Mouse (Mus musculus) CH12.LX (cell line): ENCODE measurements around the gene Ptbp1. TPM values are rescaled to one million over a fixed set of nuclear protein-coding genes. Genes with fewer than 3 reads are reported as not detected.

Experiments
- DNase-seq: peaks from one replicate; pipeline ENCODE4 v3.0.0-alpha.2; 2013; ENCODE audit errors: extremely low read depth
- H3K27ac ChIP-seq: 2 replicates; pipeline ENCODE4 v1.5.1; 2012; ENCODE audit warnings: low read depth, mild to moderate bottlenecking, control low read depth, moderate library complexity; ENCODE audit not compliant: insufficient read depth
- H3K27me3 ChIP-seq: replicated peaks from 2 replicates; pipeline ENCODE3; 2012; ENCODE audit warnings: inconsistent platforms
- H3K36me3 ChIP-seq, 2 experiments: replicated peaks in 1 of 2; 2 replicates each; pipeline versions ENCODE3 to v1.6.1; 2012; ENCODE audit warnings: inconsistent platforms in 1 of 2, low read length in 1 of 2, mild to moderate bottlenecking in 1 of 2, mixed read lengths in 1 of 2, moderate library complexity in 1 of 2; ENCODE audit not compliant: control insufficient read depth in 1 of 2, insufficient read depth in 1 of 2
- H3K4me1 ChIP-seq, 2 experiments: 2 replicates each; pipeline ENCODE4 v1.6.1; 2012; ENCODE audit warnings: inconsistent platforms in 1 of 2, moderate library complexity in 1 of 2; ENCODE audit not compliant: insufficient read depth in 2 of 2, control insufficient read depth in 1 of 2
- H3K4me2 ChIP-seq: 2 replicates; pipeline ENCODE4 v1.6.1; 2012; ENCODE audit warnings: low read depth, mild to moderate bottlenecking, control low read depth; ENCODE audit not compliant: poor library complexity, insufficient read depth, severe bottlenecking
- H3K4me3 ChIP-seq, 3 experiments: fragments of 150-350 bp in 1 of 3; sonication (generic) in 1 of 3; replicated peaks in 1 of 3; 2 replicates each; pipeline versions ENCODE3 to v1.5.1; 2011 to 2012; ENCODE audit warnings: low read depth in 2 of 3, low read length in 2 of 3, mild to moderate bottlenecking in 2 of 3, moderate library complexity in 2 of 3, control low read depth in 1 of 3, improper control_type of control experiment in 1 of 3, inconsistent platforms in 1 of 3, mixed read lengths in 1 of 3; ENCODE audit not compliant: poor library complexity in 1 of 3
- H3K79me2 ChIP-seq: replicated peaks from 2 replicates; pipeline ENCODE4 v1.6.1; 2012; ENCODE audit warnings: mild to moderate bottlenecking, moderate library complexity; ENCODE audit not compliant: control insufficient read depth, poor library complexity, insufficient read depth, severe bottlenecking; ENCODE audit errors: extremely low read depth
- H3K9ac ChIP-seq: 2 replicates; pipeline ENCODE4 v1.6.1; 2012; ENCODE audit warnings: low read depth, mild to moderate bottlenecking, control low read depth, moderate library complexity; ENCODE audit not compliant: insufficient read depth
- H3K9me3 ChIP-seq: replicated peaks from 2 replicates; pipeline ENCODE3; 2012; ENCODE audit warnings: low read length, inconsistent platforms, mixed read lengths
- BHLHE40 ChIP-seq: IDR thresholded peaks from 2 replicates; pipeline ENCODE4 v1.6.1; 2011; ENCODE audit warnings: mild to moderate bottlenecking, low read depth, low read length, improper control_type of control experiment
- CHD1 ChIP-seq: IDR thresholded peaks from 2 replicates; pipeline ENCODE4 v1.6.1; 2012; ENCODE audit warnings: low read depth, low read length, improper control_type of control experiment, inconsistent platforms
- CHD2 ChIP-seq: IDR thresholded peaks from 2 replicates; pipeline ENCODE4 v1.6.1; 2011; ENCODE audit warnings: low read length, improper control_type of control experiment
- CTCF ChIP-seq, 2 experiments: IDR thresholded peaks in 1 of 2; conservative IDR thresholded peaks in 1 of 2; 2 replicates each; pipeline ENCODE4 v1.5.1; 2011 to 2012; ENCODE audit warnings: low read depth in 2 of 2, low read length in 2 of 2, improper control_type of control experiment in 1 of 2, inconsistent platforms in 1 of 2, mild to moderate bottlenecking in 1 of 2, moderate library complexity in 1 of 2
- E2F4 ChIP-seq: IDR thresholded peaks from 2 replicates; pipeline ENCODE4 v1.6.1; 2011; ENCODE audit warnings: low read depth, low read length, improper control_type of control experiment; ENCODE audit not compliant: insufficient replicate concordance
- EP300 ChIP-seq: IDR thresholded peaks from 2 replicates; pipeline ENCODE4 v1.6.1; 2011; ENCODE audit warnings: low read length, improper control_type of control experiment
- IRF4 ChIP-seq: IDR thresholded peaks from 2 replicates; pipeline ENCODE4 v1.6.1; 2014; ENCODE audit warnings: low read depth, mild to moderate bottlenecking, inconsistent platforms, low read length, improper control_type of control experiment
- JUN ChIP-seq: IDR thresholded peaks from 2 replicates; pipeline ENCODE4 v1.6.1; 2011; ENCODE audit warnings: low read depth, mild to moderate bottlenecking, low read length, improper control_type of control experiment, moderate library complexity; ENCODE audit not compliant: insufficient read depth
- JUND ChIP-seq: conservative IDR thresholded peaks from 2 replicates; pipeline ENCODE4 v1.6.1; 2011; ENCODE audit warnings: low read depth, low read length, improper control_type of control experiment
- KAT2A ChIP-seq: IDR thresholded peaks from 2 replicates; pipeline ENCODE4 v1.6.1; 2012; ENCODE audit warnings: low read length, improper control_type of control experiment, inconsistent platforms; ENCODE audit not compliant: insufficient replicate concordance
- MAX ChIP-seq: IDR thresholded peaks from 2 replicates; pipeline ENCODE4 v1.6.1; 2011; ENCODE audit warnings: low read length, improper control_type of control experiment
- MXI1 ChIP-seq: IDR thresholded peaks from 2 replicates; pipeline ENCODE4 v1.6.1; 2011; ENCODE audit warnings: mild to moderate bottlenecking, low read depth, low read length, improper control_type of control experiment
- MYC ChIP-seq: IDR thresholded peaks from 2 replicates; pipeline ENCODE4 v1.6.1; 2011; ENCODE audit warnings: low read depth, mild to moderate bottlenecking, improper control_type of control experiment, low read length
- NELFE ChIP-seq: IDR thresholded peaks from 2 replicates; pipeline ENCODE4 v1.6.1; 2011; ENCODE audit warnings: low read depth, low read length, improper control_type of control experiment
- POLR2A ChIP-seq: IDR thresholded peaks from 2 replicates; pipeline ENCODE4 v1.6.1; 2011; ENCODE audit warnings: low read depth, mild to moderate bottlenecking, improper control_type of control experiment, low read length
- RAD21 ChIP-seq: IDR thresholded peaks from 2 replicates; pipeline ENCODE4 v1.6.1; 2011; ENCODE audit warnings: low read depth, mild to moderate bottlenecking, low read length, improper control_type of control experiment, moderate library complexity
- SMC3 ChIP-seq: IDR thresholded peaks from 2 replicates; pipeline ENCODE4 v1.6.1; 2011; ENCODE audit warnings: low read depth, low read length, improper control_type of control experiment
- TCF12 ChIP-seq: IDR thresholded peaks from 2 replicates; pipeline ENCODE4 v1.6.1; 2014; ENCODE audit warnings: low read depth, mild to moderate bottlenecking, inconsistent platforms, low read length, improper control_type of control experiment
- USF2 ChIP-seq: conservative IDR thresholded peaks from 2 replicates; pipeline ENCODE4 v1.6.1; 2011; ENCODE audit warnings: low read depth, low read length, improper control_type of control experiment
- ZKSCAN1 ChIP-seq: IDR thresholded peaks from 2 replicates; pipeline ENCODE4 v1.6.1; 2012; ENCODE audit warnings: low read depth, inconsistent platforms, low read length, improper control_type of control experiment, borderline replicate concordance
- ZNF384 ChIP-seq: IDR thresholded peaks from 2 replicates; pipeline ENCODE4 v1.6.1; 2012; ENCODE audit warnings: low read depth, low read length, improper control_type of control experiment, inconsistent platforms
- dilution Hi-C: fragments of 300-500 bp; cut with MboI; formaldehyde crosslinking; loops from 2 replicates; pipeline ENCODE4 v1.14.3; 2020; ENCODE audit warnings: low sequenced_read_pairs; ENCODE audit not compliant: extremely low pct_unique_long_range_greater_than_20kb, extremely low pct_ligation_motif_present
- in situ Hi-C: fragments of 300-500 bp; cut with MboI; formaldehyde crosslinking; loops from 3 replicates; pipeline ENCODE4 v1.14.3; 2019; ENCODE audit warnings: low sequenced_read_pairs, low pct_ligation_motif_present, low pct_unique_long_range_greater_than_20kb, mixed read lengths
- polyA plus RNA-seq: library from polyadenylated mRNA; unstranded; fragments of >175 nt; gene quantifications from 2 replicates; pipeline ENCODE4 v1.2.1, GENCODE M21; 2012; ENCODE audit warnings: low read depth; ENCODE audit not compliant: insufficient read length
- total RNA-seq, 2 experiments: library from RNA; depleted of rRNA; stranded (reverse); fragments of 300-350 nt in 1 of 2; fragments of >200 nt in 1 of 2; gene quantifications; 2 replicates each; pipeline ENCODE4 v1.2.3; 2012 to 2014

Ptbp1 gene
- total and polyA plus RNA-seq, 3 experiments, result 252 to 497 (median 284) TPM

- H3K4me2 ChIP-seq, result no peak within 1 kb of the TSS
These were observed 33.4 kb upstream of the Ptbp1 start, which contains the start of gene Misp for GRCm38 (mm10) chr10:79820782-79821181. TSS of gene Misp (plus strand) at chr10:79820989.

GRCm38 (mm10) chr10:79821731-79822130 is 32.5 kb upstream of the Ptbp1 start:
- H3K4me2 ChIP-seq, result no peak overlapping the region
- no peak for DNase-seq
- dilution Hi-C loops, result no loop called here
- peaks cover 2 to 5% of the 10 kb centered on the region in 2 experiments; a peak in 2 of 4 replicates for H3K4me1 ChIP-seq
- H3K9me3 ChIP-seq, result peaks cover 3% of the 10 kb centered on the region
- H3K36me3 ChIP-seq, result no peaks in the 10 kb centered on the region
- TF ChIP-seq JUND (no peak), JUN (no peak), EP300 (no peak), MAX (no peak), BHLHE40 (no peak), USF2 (no peak), CHD2 (no peak), ZKSCAN1 (no peak), RAD21 (no peak), IRF4 (no peak), MXI1 (no peak), KAT2A (no peak), CTCF (conservative IDR thresholded peaks at IDR 0.05 in 1 of 2, IDR thresholded peaks at IDR 0.05 in 1 of 2; ENCODE audit: low read depth in 2 of 2, low read length in 2 of 2) (no peak), POLR2A (no peak), SMC3 (no peak), MYC (no peak), CHD1 (no peak), E2F4 (no peak)
- no peak overlapping the region for H3K27ac ChIP-seq
- in situ Hi-C loops, result no loop called here
- no peak overlapping the region for H3K9ac ChIP-seq
- peaks cover 71% of the 10 kb centered on the region for H3K27me3 ChIP-seq
- no peak overlapping the region for H3K4me3 ChIP-seq
- H3K79me2 ChIP-seq, result no peaks in the 10 kb centered on the region

More at GRCm38 (mm10) chr10:79820782-79821181, 33.4 kb upstream of the Ptbp1 start, which contains the start of gene Misp:
- Histone ChIP-seq H3K4me1 (peaks cover 2 to 5% of the 10 kb centered on the region in 2 experiments; a peak in 2 of 4 replicates), H3K27me3 (peaks cover 62% of the 10 kb centered on the region), H3K27ac (no peak within 1 kb of the TSS), H3K9me3 (peaks cover 3% of the 10 kb centered on the region), H3K36me3 (no peaks in the 10 kb centered on the region), H3K9ac (no peak within 1 kb of the TSS), H3K4me3 (no peak within 1 kb of the TSS), H3K79me2 (no peaks in the 10 kb centered on the region)
- dilution Hi-C loops (no loop called here), in situ Hi-C loops (no loop called here)
- TF ChIP-seq NELFE (no peak), CTCF (conservative IDR thresholded peaks at IDR 0.05 in 1 of 2, IDR thresholded peaks at IDR 0.05 in 1 of 2; ENCODE audit: low read depth in 2 of 2, low read length in 2 of 2) (peak in 1 of 2 experiments; percentile 18; a peak in 2 of 4 replicates), ZNF384 (0 out of 2 replicates have a peak, but pooled peaks have one; percentile 13), TCF12 (no peak)
- no peak for DNase-seq
